Mouse (Mus musculus): ENCODE data around the gene Auts2. TPM values are rescaled to one million over a fixed set of nuclear protein-coding genes. Genes with fewer than 3 reads are reported as not detected.

Auts2 gene
- polyA plus RNA-seq, 1 experiment from 2014 or later = 1.0 TPM

- DNase-seq = no peak
- no peaks in the 10 kb centered on the region for H3K9me3 ChIP-seq (ENCODE audit: low read length)
- H3K9ac ChIP-seq (replicated peaks) = no peak overlapping the region
- 37% methylated on average over 5 of the region's 5 CpGs for WGBS (ENCODE audit: insufficient replicate concordance)
- ATAC-seq = no peak
- TF ChIP-seq EP300 (IDR thresholded peaks at IDR 0.05; ENCODE audit: low read depth) (no peak), CTCF (IDR thresholded peaks at IDR 0.05; ENCODE audit: low read depth) (no peak)
- H3K4me3 ChIP-seq (ENCODE audit: low read depth, low read length) = no peak overlapping the region
- H3K27ac ChIP-seq (ENCODE audit: low read depth) = no peak overlapping the region
- no peaks in the 10 kb centered on the region for H3K27me3 ChIP-seq (ENCODE audit: insufficient read depth, low read length)
- H3K4me1 ChIP-seq (ENCODE audit: insufficient read depth) = no peaks in the 10 kb centered on the region
- no peak overlapping the region for H3K4me2 ChIP-seq (ENCODE audit: low read depth, low read length)
- no peaks in the 10 kb centered on the region for H3K36me3 ChIP-seq (replicated peaks; ENCODE audit: insufficient read depth, low read length)
These were observed 185.4 kb downstream of the Auts2 start for GRCm38 (mm10) chr5:132357726-132358125.

- 74% methylated on average over 7 of the region's 7 CpGs for WGBS (ENCODE audit: insufficient replicate concordance)
- ATAC-seq (no peak), DNase-seq (no peak)
- Histone ChIP-seq H3K36me3 (replicated peaks; ENCODE audit: insufficient read depth, low read length) (no peaks in the 10 kb centered on the region), H3K4me1 (ENCODE audit: insufficient read depth) (no peaks in the 10 kb centered on the region), H3K4me3 (ENCODE audit: low read depth, low read length) (no peak overlapping the region), H3K27ac (ENCODE audit: low read depth) (no peak overlapping the region), H3K27me3 (ENCODE audit: insufficient read depth, low read length) (no peaks in the 10 kb centered on the region), H3K4me2 (ENCODE audit: low read depth, low read length) (no peak overlapping the region), H3K9ac (replicated peaks) (no peak overlapping the region), H3K9me3 (ENCODE audit: low read length) (no peaks in the 10 kb centered on the region)
- no peak for TF ChIP-seq EP300 (IDR thresholded peaks at IDR 0.05; ENCODE audit: low read depth)
- TF ChIP-seq CTCF (IDR thresholded peaks at IDR 0.05; ENCODE audit: low read depth) = 0 out of 2 replicates have a peak, but pooled peaks have one; percentile 16
These were observed 187.2 kb downstream of the Auts2 start for GRCm38 (mm10) chr5:132355935-132356334.

GRCm38 (mm10) chr5:132352437-132352836, 190.7 kb downstream of the Auts2 start:
- whole genome bisulfite sequencing (ENCODE audit: insufficient replicate concordance) = 29% methylated on average over 1 of the region's 1 CpGs
- ATAC-seq (no peak), DNase-seq (no peak)
- H3K9ac ChIP-seq (replicated peaks) = no peak overlapping the region
- no peaks in the 10 kb centered on the region for H3K36me3 ChIP-seq (replicated peaks; ENCODE audit: insufficient read depth, low read length)
- no peak overlapping the region for H3K4me3 ChIP-seq (ENCODE audit: low read depth, low read length)
- H3K27ac ChIP-seq (ENCODE audit: low read depth) = no peak overlapping the region
- 0 out of 2 replicates have a peak, but pooled peaks cover 2% of the 10 kb centered on the region for H3K4me1 ChIP-seq (ENCODE audit: insufficient read depth)
- no peak overlapping the region for H3K4me2 ChIP-seq (ENCODE audit: low read depth, low read length)
- no peaks in the 10 kb centered on the region for H3K27me3 ChIP-seq (ENCODE audit: insufficient read depth, low read length)
- TF ChIP-seq EP300 (IDR thresholded peaks at IDR 0.05; ENCODE audit: low read depth) = no peak
- TF ChIP-seq CTCF (IDR thresholded peaks at IDR 0.05; ENCODE audit: low read depth) = no peak
- no peaks in the 10 kb centered on the region for H3K9me3 ChIP-seq (ENCODE audit: low read length)

- no peak overlapping the region for H3K9ac ChIP-seq (replicated peaks)
- H3K36me3 ChIP-seq (replicated peaks; ENCODE audit: insufficient read depth, low read length) = no peaks in the 10 kb centered on the region
- no peak overlapping the region for H3K4me2 ChIP-seq (ENCODE audit: low read depth, low read length)
- H3K27ac ChIP-seq (ENCODE audit: low read depth) = no peak overlapping the region
- DNase-seq = no peak
- no peak for ATAC-seq
- H3K27me3 ChIP-seq (ENCODE audit: insufficient read depth, low read length) = no peaks in the 10 kb centered on the region
- H3K9me3 ChIP-seq (ENCODE audit: low read length) = no peaks in the 10 kb centered on the region
- no peak overlapping the region for H3K4me3 ChIP-seq (ENCODE audit: low read depth, low read length)
- no peak for TF ChIP-seq CTCF (IDR thresholded peaks at IDR 0.05; ENCODE audit: low read depth)
- TF ChIP-seq EP300 (IDR thresholded peaks at IDR 0.05; ENCODE audit: low read depth) = no peak
- H3K4me1 ChIP-seq (ENCODE audit: insufficient read depth) = 0 out of 2 replicates have a peak, but pooled peaks cover 2% of the 10 kb centered on the region
These were observed 192.0 kb downstream of the Auts2 start for GRCm38 (mm10) chr5:132351139-132351538.

- peaks cover 5% of the 10 kb centered on the region; the same call in 1 of the 2 replicates for H3K4me1 ChIP-seq (ENCODE audit: insufficient read depth)
- no peaks in the 10 kb centered on the region for H3K27me3 ChIP-seq (ENCODE audit: insufficient read depth, low read length)
- H3K9me3 ChIP-seq (ENCODE audit: low read length) = no peaks in the 10 kb centered on the region
- peak; percentile 89 for ATAC-seq
- H3K4me2 ChIP-seq (ENCODE audit: low read depth, low read length) = no peak overlapping the region
- no peak overlapping the region for H3K4me3 ChIP-seq (ENCODE audit: low read depth, low read length)
- no peak for TF ChIP-seq EP300 (IDR thresholded peaks at IDR 0.05; ENCODE audit: low read depth)
- TF ChIP-seq CTCF (IDR thresholded peaks at IDR 0.05; ENCODE audit: low read depth) = no peak
- peak; percentile 13 for DNase-seq
- no peaks in the 10 kb centered on the region for H3K36me3 ChIP-seq (replicated peaks; ENCODE audit: insufficient read depth, low read length)
- H3K9ac ChIP-seq (replicated peaks) = no peak overlapping the region
- H3K27ac ChIP-seq (ENCODE audit: low read depth) = no peak overlapping the region
- 31% methylated on average over 3 of the region's 3 CpGs for WGBS (ENCODE audit: insufficient replicate concordance)
These were observed 201.8 kb downstream of the Auts2 start for GRCm38 (mm10) chr5:132341315-132341714.

- no peak overlapping the region for H3K9ac ChIP-seq (replicated peaks)
- DNase-seq (no peak), ATAC-seq (no peak)
- no peak overlapping the region for H3K4me3 ChIP-seq (ENCODE audit: low read depth, low read length)
- no peaks in the 10 kb centered on the region for H3K9me3 ChIP-seq (ENCODE audit: low read length)
- TF ChIP-seq CTCF (IDR thresholded peaks at IDR 0.05; ENCODE audit: low read depth) = no peak
- TF ChIP-seq EP300 (IDR thresholded peaks at IDR 0.05; ENCODE audit: low read depth) = no peak
- no peaks in the 10 kb centered on the region for H3K36me3 ChIP-seq (replicated peaks; ENCODE audit: insufficient read depth, low read length)
- H3K27me3 ChIP-seq (ENCODE audit: insufficient read depth, low read length) = no peaks in the 10 kb centered on the region
- H3K4me1 ChIP-seq (ENCODE audit: insufficient read depth) = peaks cover 5% of the 10 kb centered on the region
- WGBS (ENCODE audit: insufficient replicate concordance) = 56% methylated on average over 3 of the region's 3 CpGs
- H3K4me2 ChIP-seq (ENCODE audit: low read depth, low read length) = no peak overlapping the region
- H3K27ac ChIP-seq (ENCODE audit: low read depth) = no peak overlapping the region
These were observed 205.5 kb downstream of the Auts2 start for GRCm38 (mm10) chr5:132337677-132338076.

- DNase-seq (no peak), ATAC-seq (no peak)
- Histone ChIP-seq H3K27me3 (ENCODE audit: insufficient read depth, low read length) (no peaks in the 10 kb centered on the region), H3K9me3 (ENCODE audit: low read length) (no peaks in the 10 kb centered on the region), H3K9ac (replicated peaks) (no peak overlapping the region), H3K4me3 (ENCODE audit: low read depth, low read length) (no peak overlapping the region), H3K36me3 (replicated peaks; ENCODE audit: insufficient read depth, low read length) (no peaks in the 10 kb centered on the region), H3K4me1 (ENCODE audit: insufficient read depth) (no peaks in the 10 kb centered on the region; the same call in 1 of the 2 replicates), H3K4me2 (ENCODE audit: low read depth, low read length) (no peak overlapping the region), H3K27ac (ENCODE audit: low read depth) (no peak overlapping the region)
- TF ChIP-seq EP300 (IDR thresholded peaks at IDR 0.05; ENCODE audit: low read depth) (no peak), CTCF (IDR thresholded peaks at IDR 0.05; ENCODE audit: low read depth) (no peak)
- WGBS (ENCODE audit: insufficient replicate concordance) = 72% methylated on average over 4 of the region's 4 CpGs
These were observed 207.4 kb downstream of the Auts2 start for GRCm38 (mm10) chr5:132335719-132336118.
